Mouse (Mus musculus): ENCODE results near the gene Hdac8.

Hdac8 gene

GRCm38 (mm10) chrX:102504644-102505481 lies at the start of gene Hdac8:
Gene Hdac8, minus strand, starts transcription at chrX:102505359.
- DNase-seq, result peak; percentile 46

- DNase-seq, result no peak
Measured at GRCm38 (mm10) chrX:102509205-102509604, 4.0 kb upstream of the Hdac8 start.

- DNase-seq, result no peak
Measured at GRCm38 (mm10) chrX:102504179-102504578, 980 bp downstream of the Hdac8 start.

GRCm38 (mm10) chrX:102493992-102494730 lies 11.0 kb downstream of the Hdac8 start:
- no peak for DNase-seq

GRCm38 (mm10) chrX:102485575-102485974 lies 19.6 kb downstream of the Hdac8 start:
- no peak for DNase-seq

GRCm38 (mm10) chrX:102479665-102480064 lies 25.5 kb downstream of the Hdac8 start:
- DNase-seq, result no peak

- no peak for DNase-seq
Measured at GRCm38 (mm10) chrX:102478965-102479364, 26.2 kb downstream of the Hdac8 start.

- no peak for DNase-seq
Measured at GRCm38 (mm10) chrX:102478481-102478880, 26.7 kb downstream of the Hdac8 start.

- DNase-seq, result peak; percentile 42
Measured at GRCm38 (mm10) chrX:102476784-102477183, 28.4 kb downstream of the Hdac8 start.

GRCm38 (mm10) chrX:102475555-102475954 lies 29.6 kb downstream of the Hdac8 start:
- DNase-seq, result no peak

GRCm38 (mm10) chrX:102418343-102419127 lies 86.6 kb downstream of the Hdac8 start:
- DNase-seq, result no peak

GRCm38 (mm10) chrX:102416972-102417371 lies 88.2 kb downstream of the Hdac8 start:
- no peak for DNase-seq

- DNase-seq, result no peak
Measured at GRCm38 (mm10) chrX:102416386-102416785, 88.8 kb downstream of the Hdac8 start.

GRCm38 (mm10) chrX:102384765-102385164 lies 120.4 kb downstream of the Hdac8 start:
- DNase-seq, result no peak

- no peak for DNase-seq
Measured at GRCm38 (mm10) chrX:102383151-102383550, 122.0 kb downstream of the Hdac8 start.

GRCm38 (mm10) chrX:102366510-102366909 lies 138.6 kb downstream of the Hdac8 start:
- no peak for DNase-seq

GRCm38 (mm10) chrX:102362244-102362643 lies 142.9 kb downstream of the Hdac8 start:
- no peak for DNase-seq

GRCm38 (mm10) chrX:102353412-102353811 lies 151.7 kb downstream of the Hdac8 start:
- no peak for DNase-seq

GRCm38 (mm10) chrX:102349843-102350731 lies 155.1 kb downstream of the Hdac8 start:
- peak; percentile 15 for DNase-seq

- DNase-seq, result no peak
Measured at GRCm38 (mm10) chrX:102348886-102349486, 156.2 kb downstream of the Hdac8 start.

GRCm38 (mm10) chrX:102341688-102342087 lies 163.5 kb downstream of the Hdac8 start:
- no peak for DNase-seq

Measured in kidney, adult 11 months (tissue).